Mouse (Mus musculus) myocyte (in vitro differentiated cells): ENCODE results near the gene P2ry13. TPM values are rescaled to one million over a fixed set of nuclear protein-coding genes. Genes with fewer than 3 reads are reported as not detected.

Experiments used
- H3K27me3 ChIP-seq: one replicate; pipeline ENCODE4 v1.6.1; 2011; ENCODE audit not compliant: control insufficient read depth, insufficient read depth, insufficient read length
- H3K36me3 ChIP-seq: one replicate; pipeline ENCODE4 v1.6.1; 2011; ENCODE audit not compliant: control insufficient read depth, insufficient read depth
- H3K4me2 ChIP-seq: one replicate; pipeline ENCODE4 v1.6.1; 2011; ENCODE audit warnings: low read depth, control low read depth
- H3K4me3 ChIP-seq: one replicate; pipeline ENCODE4 v1.5.1; 2011; ENCODE audit warnings: mild to moderate bottlenecking, control low read depth, moderate library complexity
- H3K79me2 ChIP-seq: one replicate; pipeline ENCODE4 v1.6.1; 2011; ENCODE audit not compliant: control insufficient read depth, insufficient read depth
- H3ac ChIP-seq: one replicate; pipeline ENCODE4 v1.6.1; 2011; ENCODE audit not compliant: control insufficient read depth, insufficient read length
- CEBPB ChIP-seq: IDR thresholded peaks from 2 replicates; pipeline ENCODE4 v1.6.1; 2011; ENCODE audit warnings: mild to moderate bottlenecking, moderate library complexity; ENCODE audit not compliant: poor library complexity, insufficient read depth, severe bottlenecking
- E2F4 ChIP-seq: IDR thresholded peaks from one replicate; pipeline ENCODE4 v1.6.1; 2011; ENCODE audit warnings: mild to moderate bottlenecking, control low read depth, moderate library complexity; ENCODE audit not compliant: insufficient read depth
- MAX ChIP-seq: IDR thresholded peaks from one replicate; pipeline ENCODE4 v1.6.1; 2011; ENCODE audit warnings: low read depth, mild to moderate bottlenecking, control low read depth
- MYOD1 ChIP-seq, 3 experiments: IDR thresholded peaks; one replicate each; pipeline ENCODE4 v1.6.1; 2011; ENCODE audit warnings: control low read depth in 2 of 3, low read depth in 2 of 3, mild to moderate bottlenecking in 2 of 3, moderate library complexity in 1 of 3; ENCODE audit not compliant: insufficient read length in 2 of 3, control insufficient read depth in 1 of 3
- MYOG ChIP-seq, 3 experiments: IDR thresholded peaks; one replicate each; pipeline ENCODE4 v1.6.1; 2011; ENCODE audit warnings: control low read depth in 2 of 3, low read depth in 2 of 3, mild to moderate bottlenecking in 2 of 3; ENCODE audit not compliant: insufficient read length in 2 of 3, control insufficient read depth in 1 of 3, insufficient read depth in 1 of 3
- POLR2A ChIP-seq: IDR thresholded peaks from one replicate; pipeline ENCODE4 v1.6.1; 2011; ENCODE audit warnings: low read depth, mild to moderate bottlenecking, control low read depth, moderate library complexity; ENCODE audit not compliant: insufficient read length
- POLR2AphosphoS2 ChIP-seq: IDR thresholded peaks from one replicate; pipeline ENCODE4 v1.6.1; 2011; ENCODE audit warnings: low read depth, control low read depth; ENCODE audit not compliant: insufficient read length
- REST ChIP-seq: IDR thresholded peaks from one replicate; pipeline ENCODE4 v1.6.1; 2011; ENCODE audit warnings: mild to moderate bottlenecking, control low read depth, moderate library complexity; ENCODE audit not compliant: insufficient read depth, insufficient read length
- SRF ChIP-seq: IDR thresholded peaks from one replicate; pipeline ENCODE4 v1.6.1; 2011; ENCODE audit warnings: low read depth; ENCODE audit not compliant: control insufficient read depth, insufficient read length
- TCF12 ChIP-seq: IDR thresholded peaks from one replicate; pipeline ENCODE4 v1.6.1; 2011; ENCODE audit warnings: mild to moderate bottlenecking, control low read depth; ENCODE audit not compliant: poor library complexity, insufficient read depth, severe bottlenecking
- TCF3 ChIP-seq: IDR thresholded peaks from one replicate; pipeline ENCODE4 v1.6.1; 2011; ENCODE audit warnings: low read depth, control low read depth; ENCODE audit not compliant: insufficient read length
- USF1 ChIP-seq: IDR thresholded peaks from one replicate; pipeline ENCODE4 v1.6.1; 2011; ENCODE audit warnings: low read depth, mild to moderate bottlenecking, control low read depth, moderate library complexity
- polyA plus RNA-seq: library from polyadenylated mRNA; unstranded; fragments of >200 nt; fragmentation: generic; extraction: Trizol; gene quantifications from one replicate; pipeline ENCODE4 v1.2.1, GENCODE M21; 2012; ENCODE audit warnings: missing spikeins

The P2ry13 gene
- polyA plus RNA-seq, 1 experiment, result not detected

DNA sequence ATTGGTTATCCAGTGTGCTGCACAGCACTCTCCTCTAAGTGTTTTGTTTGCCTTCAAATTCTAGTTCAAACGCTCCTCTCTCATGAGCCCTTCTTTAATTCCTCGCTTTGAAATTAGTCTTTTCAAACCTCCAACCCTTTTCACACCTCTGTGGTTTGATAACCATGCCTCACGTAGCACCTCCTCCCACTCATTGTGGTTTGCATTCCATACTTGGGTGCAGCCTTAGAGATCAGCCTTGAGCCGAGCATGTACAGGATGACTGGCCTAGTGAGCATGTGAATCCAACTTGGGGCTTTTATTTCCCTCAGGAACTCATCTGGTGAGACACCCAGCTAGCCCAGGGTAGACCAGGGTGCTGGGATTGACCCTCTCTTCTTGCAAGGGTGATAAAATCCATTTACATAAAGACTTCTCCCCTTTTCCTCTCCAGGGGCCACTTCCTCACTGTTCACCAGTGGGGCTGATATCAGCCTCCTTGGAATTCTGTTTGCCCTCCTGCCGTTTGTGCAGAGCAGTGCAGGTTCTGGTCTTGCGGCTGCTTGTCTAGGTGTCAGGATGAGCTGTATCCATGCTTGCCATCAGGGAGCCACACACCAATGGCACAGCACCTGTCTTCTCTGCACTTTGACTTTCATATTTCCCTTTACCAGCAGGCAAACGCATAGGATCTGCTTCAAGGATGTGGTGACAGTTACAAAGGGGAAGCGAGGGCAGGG lies 6.7 kb downstream of the P2ry13 start:
- H3K4me3 ChIP-seq, result no peak overlapping the region
- no peaks in the 10 kb centered on the region for H3K36me3 ChIP-seq
- H3K27me3 ChIP-seq, result no peaks in the 10 kb centered on the region
- no peaks in the 10 kb centered on the region for H3K79me2 ChIP-seq
- H3ac ChIP-seq, result no peak overlapping the region
- no peak overlapping the region for H3K4me2 ChIP-seq
- TF ChIP-seq MYOD1 (IDR thresholded peaks at IDR 0.05; ENCODE audit: control insufficient read depth in 1 of 3, insufficient read length in 2 of 3, low read depth in 2 of 3), result no peak
- no peak for TF ChIP-seq REST
- no peak for TF ChIP-seq POLR2A
- TF ChIP-seq TCF12, result no peak
- no peak for TF ChIP-seq USF1
- no peak for TF ChIP-seq MYOG (IDR thresholded peaks at IDR 0.05; ENCODE audit: control insufficient read depth in 1 of 3, insufficient read depth in 1 of 3, insufficient read length in 2 of 3, low read depth in 2 of 3)
- no peak for TF ChIP-seq CEBPB
- TF ChIP-seq TCF3, result no peak
- TF ChIP-seq E2F4, result no peak
- TF ChIP-seq MAX, result no peak
- no peak for TF ChIP-seq POLR2AphosphoS2

DNA sequence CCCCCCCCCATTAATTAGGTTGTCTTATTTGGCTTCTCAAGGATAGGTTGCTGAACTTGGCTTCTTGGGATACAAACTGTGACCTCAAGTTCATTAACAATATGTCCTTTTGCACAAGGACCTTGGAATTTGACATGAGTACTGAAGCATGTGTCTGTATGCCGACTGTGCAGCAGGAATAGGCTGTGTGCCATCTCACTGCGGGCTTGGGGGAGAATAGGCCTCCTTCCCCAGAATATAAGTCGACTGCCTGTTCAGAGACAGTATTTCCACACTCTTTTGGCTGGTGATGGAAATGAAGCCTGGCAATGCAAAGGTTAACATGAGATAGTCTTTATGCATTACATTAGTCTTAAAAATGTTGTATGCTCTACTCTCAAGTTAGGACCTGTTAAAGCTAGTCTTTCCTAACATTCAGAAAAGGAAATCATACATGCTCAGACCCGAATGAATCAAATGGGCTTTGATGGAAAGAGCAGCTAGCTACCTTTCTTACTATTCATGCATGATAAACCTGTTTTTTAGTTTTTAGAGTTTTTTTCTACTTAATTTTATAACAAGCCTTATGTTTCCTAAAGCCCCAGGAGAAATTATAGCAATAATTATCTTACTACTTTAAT lies 13.2 kb downstream of the P2ry13 start:
- Histone ChIP-seq H3K36me3 (no peaks in the 10 kb centered on the region), H3K4me3 (no peak overlapping the region), H3K79me2 (no peaks in the 10 kb centered on the region), H3ac (no peak overlapping the region), H3K4me2 (no peak overlapping the region), H3K27me3 (no peaks in the 10 kb centered on the region)
- TF ChIP-seq REST (no peak), USF1 (no peak), MYOG (IDR thresholded peaks at IDR 0.05; ENCODE audit: control insufficient read depth in 1 of 3, insufficient read depth in 1 of 3, insufficient read length in 2 of 3, low read depth in 2 of 3) (no peak), MYOD1 (IDR thresholded peaks at IDR 0.05; ENCODE audit: control insufficient read depth in 1 of 3, insufficient read length in 2 of 3, low read depth in 2 of 3) (no peak), TCF3 (no peak), POLR2A (no peak), POLR2AphosphoS2 (no peak), MAX (no peak), CEBPB (no peak), E2F4 (no peak), TCF12 (no peak), SRF (no peak)

DNA sequence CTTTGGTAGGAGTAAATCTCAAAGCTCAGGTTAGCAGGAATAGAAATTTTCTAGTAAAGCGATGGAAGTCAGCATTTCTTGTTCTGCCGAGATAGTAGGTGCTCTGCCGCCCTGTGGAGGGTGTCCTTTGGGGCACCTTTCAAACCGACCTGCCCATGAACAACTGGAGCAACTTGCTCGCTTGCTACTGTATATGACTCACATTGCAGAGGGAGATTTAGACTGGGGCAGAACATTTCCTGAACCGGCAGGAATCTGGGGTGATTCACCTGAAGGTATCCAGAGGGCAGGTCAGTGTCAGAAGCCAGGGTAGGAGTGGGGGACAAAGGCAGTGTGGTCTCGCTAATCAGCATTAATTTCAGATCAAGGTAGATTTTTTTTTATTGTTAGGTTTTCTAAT lies 15.7 kb downstream of the P2ry13 start, which contains the start of gene Gpr87:
Gene Gpr87, minus strand, starts transcription at position 167 of the 400 bp plus-strand sequence.
- H3K4me3 ChIP-seq, result no peak within 1 kb of the TSS
- no peak within 1 kb of the TSS for H3K4me2 ChIP-seq
- H3K79me2 ChIP-seq, result no peaks in the 10 kb centered on the region
- no peak within 1 kb of the TSS for H3ac ChIP-seq
- TF ChIP-seq USF1 (no peak), MAX (no peak), E2F4 (no peak), CEBPB (no peak), TCF12 (no peak), MYOD1 (IDR thresholded peaks at IDR 0.05; ENCODE audit: control insufficient read depth in 1 of 3, insufficient read length in 2 of 3, low read depth in 2 of 3) (no peak), POLR2A (no peak), MYOG (IDR thresholded peaks at IDR 0.05; ENCODE audit: control insufficient read depth in 1 of 3, insufficient read depth in 1 of 3, insufficient read length in 2 of 3, low read depth in 2 of 3) (no peak), SRF (no peak), TCF3 (no peak), POLR2AphosphoS2 (no peak), REST (no peak)
- no peaks in the 10 kb centered on the region for H3K36me3 ChIP-seq
- no peaks in the 10 kb centered on the region for H3K27me3 ChIP-seq

DNA sequence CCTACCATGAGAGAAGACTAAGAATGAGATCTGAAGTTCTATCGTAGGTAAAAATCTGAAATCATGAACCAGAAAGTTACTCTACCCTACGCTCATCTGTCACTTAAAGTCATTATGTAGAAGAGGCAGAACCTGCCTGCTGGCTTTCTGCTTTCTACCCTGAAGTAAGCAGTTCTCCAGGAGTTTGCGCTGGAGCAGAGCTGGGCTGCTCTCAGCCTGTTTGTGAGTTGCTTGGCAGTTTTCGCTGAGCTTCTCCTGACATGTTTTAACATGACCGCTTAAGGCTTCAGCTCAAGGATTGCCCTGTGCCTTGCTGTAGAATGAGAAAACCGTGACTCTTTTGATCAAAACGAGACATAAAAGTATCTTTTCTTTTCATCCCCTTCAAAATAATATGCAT lies 16.6 kb downstream of the P2ry13 start:
- Histone ChIP-seq H3K36me3 (no peaks in the 10 kb centered on the region), H3K4me2 (no peak overlapping the region), H3K27me3 (no peaks in the 10 kb centered on the region), H3K4me3 (no peak overlapping the region), H3ac (no peak overlapping the region), H3K79me2 (no peaks in the 10 kb centered on the region)
- TF ChIP-seq TCF12, result no peak
- TF ChIP-seq MAX, result no peak
- TF ChIP-seq CEBPB, result no peak
- no peak for TF ChIP-seq USF1
- TF ChIP-seq POLR2A, result no peak
- no peak for TF ChIP-seq SRF
- TF ChIP-seq MYOD1 (IDR thresholded peaks at IDR 0.05; ENCODE audit: control insufficient read depth in 1 of 3, insufficient read length in 2 of 3, low read depth in 2 of 3), result no peak
- TF ChIP-seq REST, result no peak
- no peak for TF ChIP-seq POLR2AphosphoS2
- TF ChIP-seq TCF3, result no peak
